24 mouse cellular contexts compared by ENCODE assay signal in genomic region chr5:121570787-121571186, GRCm38 (mm10). TPM values are rescaled to one million over a fixed set of nuclear protein-coding genes. Genes with fewer than 3 reads are reported as not detected.
DNase-seq lines count a peak whose midpoint lies in the region; ATAC-seq and TF ChIP-seq lines count a peak whose summit lies in the region.
"Had no signal": no experiment of that assay in that cellular context is flagged by ENCODE, and none has a peak within 500 bp of the region (broad histone marks: within the 10 kb centered on the region; RNA-seq: fewer than 3 reads in every experiment).

No protein-coding gene starts in this region.

- H3K9ac ChIP-seq in heart, embryonic 14.5 days (ENCODE audit: low read length), result peak overlapping the region; percentile 8; the same call in 1 of the 2 replicates
- no peak overlapping the region for H3K9ac ChIP-seq in heart, adult 2 months (ENCODE audit: low read depth, low read length)
- H3K9ac ChIP-seq in lung, postnatal 0 days (replicated peaks; ENCODE audit: low read depth), result no peak overlapping the region
- H3K9ac ChIP-seq in intestine, embryonic 15.5 days, result no peak overlapping the region
- H3K9ac ChIP-seq: embryonic facial prominence, embryonic 13.5 days; forebrain, embryonic 13.5 days; forebrain, postnatal 0 days; heart, embryonic 13.5 days; hindbrain, embryonic 14.5 days had no signal

- no peak for TF ChIP-seq POLR2A in heart, adult 2 months (IDR thresholded peaks at IDR 0.05; ENCODE audit: insufficient read depth, low read depth, low read length)

- H3K27ac ChIP-seq in heart, embryonic 14.5 days (replicated peaks in 1 of 2; ENCODE audit: control insufficient read depth in 1 of 2, insufficient read depth in 1 of 2, low read depth in 2 of 2, low read length in 2 of 2), result no peak overlapping the region
- no peak overlapping the region for H3K27ac ChIP-seq in heart, adult 2 months
- peak overlapping the region; percentile 78 for H3K27ac ChIP-seq in lung, postnatal 0 days (ENCODE audit: low read length)
- no peak overlapping the region for H3K27ac ChIP-seq in intestine, embryonic 15.5 days
- H3K27ac ChIP-seq: embryonic facial prominence, embryonic 13.5 days; forebrain, embryonic 13.5 days; gastrocnemius, adult 2 months; heart, embryonic 13.5 days; hindbrain, embryonic 10.5 days; hindbrain, embryonic 14.5 days had no signal

- no peaks in the 10 kb centered on the region for H3K27me3 ChIP-seq in heart, embryonic 14.5 days (ENCODE audit: control insufficient read depth, insufficient read depth, low read length)
- no peaks in the 10 kb centered on the region for H3K27me3 ChIP-seq in heart, adult 2 months (ENCODE audit: control insufficient read depth, insufficient read depth, low read length)
- H3K27me3 ChIP-seq in lung, postnatal 0 days (replicated peaks; ENCODE audit: insufficient read depth, low read length), result no peaks in the 10 kb centered on the region
- H3K27me3 ChIP-seq in intestine, embryonic 15.5 days (replicated peaks), result no peaks in the 10 kb centered on the region
- H3K27me3 ChIP-seq: embryonic facial prominence, embryonic 13.5 days; forebrain, embryonic 13.5 days; heart, embryonic 13.5 days had no signal

- no peak for ATAC-seq in heart, embryonic 14.5 days (ENCODE audit: insufficient number of reproducible peaks, insufficient read depth, low FRiP score, low read depth)
- peak; percentile 76 for ATAC-seq in lung, postnatal 0 days
- no peak for ATAC-seq in intestine, embryonic 15.5 days
- ATAC-seq: CD4-positive, CD25-positive, alpha-beta regulatory T cell, adult 4 months; forebrain, embryonic 13.5 days; forebrain, postnatal 0 days had no signal

- H3K4me3 ChIP-seq in heart, embryonic 14.5 days (ENCODE audit: control insufficient read depth in 1 of 2, insufficient read depth in 1 of 2, low read depth in 1 of 2, low read length in 2 of 2), result no peak overlapping the region
- no peak overlapping the region for H3K4me3 ChIP-seq in heart, adult 2 months
- H3K4me3 ChIP-seq in lung, postnatal 0 days (ENCODE audit: low read depth, low read length), result no peak overlapping the region
- H3K4me3 ChIP-seq in intestine, embryonic 15.5 days (replicated peaks), result no peak overlapping the region
- H3K4me3 ChIP-seq: embryonic facial prominence, embryonic 13.5 days; forebrain, embryonic 13.5 days; gastrocnemius, adult 2 months; heart, embryonic 13.5 days; hindbrain, embryonic 10.5 days had no signal

- no peaks in the 10 kb centered on the region for H3K79me2 ChIP-seq in heart, adult 2 months (replicated peaks; ENCODE audit: control insufficient read depth, insufficient read depth, low read length)

- intact Hi-C loops in heart, adult 2 months (cut with DNase I), result no loop called here

- no peak for TF ChIP-seq EP300 in heart, adult 2 months (IDR thresholded peaks at IDR 0.05; ENCODE audit: insufficient read depth, low read depth, low read length)
- TF ChIP-seq EP300 in lung, postnatal 0 days (IDR thresholded peaks at IDR 0.05), result no peak

- no peak overlapping the region for H3K4me2 ChIP-seq in heart, embryonic 14.5 days (ENCODE audit: low read length)
- no peak overlapping the region for H3K4me2 ChIP-seq in lung, postnatal 0 days (replicated peaks; ENCODE audit: low read depth, low read length)
- H3K4me2 ChIP-seq in intestine, embryonic 15.5 days (replicated peaks), result no peak overlapping the region
- H3K4me2 ChIP-seq: embryonic facial prominence, embryonic 13.5 days; forebrain, embryonic 13.5 days; heart, embryonic 13.5 days; hindbrain, embryonic 14.5 days had no signal

- peaks cover 6% of the 10 kb centered on the region; the same call in 1 of the 2 replicates for H3K36me3 ChIP-seq in heart, embryonic 14.5 days (ENCODE audit: control insufficient read depth, insufficient read depth, low read length)
- H3K36me3 ChIP-seq in heart, adult 2 months (ENCODE audit: control insufficient read depth, insufficient read depth, low read length), result no peaks in the 10 kb centered on the region
- H3K36me3 ChIP-seq in lung, postnatal 0 days (ENCODE audit: insufficient read depth, low read length), result peaks cover 41% of the 10 kb centered on the region
- H3K36me3 ChIP-seq in intestine, embryonic 15.5 days, result peaks cover 14% of the 10 kb centered on the region; the same call in 1 of the 2 replicates

- peaks cover 3 to 5% of the 10 kb centered on the region in 2 experiments; a peak in 2 of 4 replicates for H3K4me1 ChIP-seq in heart, embryonic 14.5 days (ENCODE audit: control insufficient read depth in 2 of 2, insufficient read depth in 2 of 2, low read length in 2 of 2)
- H3K4me1 ChIP-seq in heart, adult 2 months (ENCODE audit: control insufficient read depth, insufficient read depth, low read length), result no peaks in the 10 kb centered on the region
- H3K4me1 ChIP-seq in lung, postnatal 0 days (ENCODE audit: insufficient read depth, low read depth, low read length), result peaks cover 3% of the 10 kb centered on the region; the same call in 1 of the 2 replicates
- H3K4me1 ChIP-seq in intestine, embryonic 15.5 days (replicated peaks), result peaks cover 2% of the 10 kb centered on the region; the same call in 1 of the 2 replicates
- H3K4me1 ChIP-seq: embryonic facial prominence, embryonic 13.5 days; forebrain, embryonic 13.5 days; hindbrain, embryonic 10.5 days had no signal

- 33% methylated on average over 1 of the region's 1 CpGs for WGBS in heart, embryonic 14.5 days
- WGBS in heart, adult 2 months, result 59% methylated on average over 1 of the region's 1 CpGs
- WGBS in lung, postnatal 0 days, result 15% methylated on average over 1 of the region's 1 CpGs
- WGBS in intestine, embryonic 15.5 days, result 64% methylated on average over 1 of the region's 1 CpGs

- no peak for TF ChIP-seq CTCF in heart, adult 2 months (IDR thresholded peaks at IDR 0.05)
- peak; percentile 28 for TF ChIP-seq CTCF in lung, postnatal 0 days (IDR thresholded peaks at IDR 0.05)

- no peak for DNase-seq in heart, adult 2 months
- peak; percentile 31 to 59 for DNase-seq in kidney, postnatal 36 days
- DNase-seq in kidney, adult 11 months, result no peak
- DNase-seq in lung, postnatal 0 days (ENCODE audit: low spot score), result peak; percentile 80
- DNase-seq in lung, postnatal 10 days, result no peak
- DNase-seq: adrenal gland, postnatal 14 days; B cell, adult 2 months; cerebellum, adult 18-20 months; cerebellum, adult 9-11 months; cerebellum, postnatal 36 days; forebrain, postnatal 0 days; gastrocnemius, adult 2 months; gastrocnemius, postnatal 25 days; heart, postnatal 14 days had no signal

- H3K9me3 ChIP-seq in heart, embryonic 14.5 days (ENCODE audit: control insufficient read depth, low read length), result no peaks in the 10 kb centered on the region
- no peaks in the 10 kb centered on the region for H3K9me3 ChIP-seq in lung, postnatal 0 days (ENCODE audit: low read length)
- no peaks in the 10 kb centered on the region for H3K9me3 ChIP-seq in intestine, embryonic 15.5 days
- H3K9me3 ChIP-seq: embryonic facial prominence, embryonic 13.5 days; forebrain, embryonic 13.5 days; G1E; heart, embryonic 13.5 days; hindbrain, embryonic 10.5 days had no signal

RNA-seq across cellular contexts. Expression of gene Aldh2, which starts 22.8 kb away (rescaled TPM):
- 32.0 and 40.0 TPM in 2 replicates for polyA plus RNA-seq in heart, embryonic 14.5 days (2014; fragmentation: Nextera tagmentation; extraction: Ambion mirVana)
- total RNA-seq in heart, adult 2 months (2021), result 100 to 1,000 TPM; 339 to 371 TPM
- 433 and 501 TPM in 2 replicates for polyA plus RNA-seq in heart, adult 2 months (2012; rRNA removed)
- polyA plus RNA-seq in lung, postnatal 0 days (2015; fragmentation: Nextera tagmentation; extraction: Ambion mirVana), result 580 and 606 TPM in 2 replicates
- polyA plus RNA-seq in intestine, embryonic 15.5 days (2015; fragmentation: Nextera tagmentation; extraction: Ambion mirVana), result 189 and 193 TPM in 2 replicates

RNA-seq across cellular contexts. Expression of gene Mapkapk5, which starts 25.1 kb away (rescaled TPM):
- 37.0 and 43.7 TPM in 2 replicates for polyA plus RNA-seq in heart, embryonic 14.5 days (2014; fragmentation: Nextera tagmentation; extraction: Ambion mirVana)
- 10 to 100 TPM; 79.8 to 84.2 TPM for total RNA-seq in heart, adult 2 months (2021)
- polyA plus RNA-seq in heart, adult 2 months (2012; rRNA removed), result 33.0 and 67.7 TPM in 2 replicates
- 39.1 and 42.1 TPM in 2 replicates for polyA plus RNA-seq in lung, postnatal 0 days (2015; fragmentation: Nextera tagmentation; extraction: Ambion mirVana)
- 45.5 and 50.7 TPM in 2 replicates for polyA plus RNA-seq in intestine, embryonic 15.5 days (2015; fragmentation: Nextera tagmentation; extraction: Ambion mirVana)

RNA-seq across cellular contexts. Expression of gene Adam1a, which starts 25.5 kb away (rescaled TPM):
- polyA plus RNA-seq in heart, embryonic 14.5 days (2014; fragmentation: Nextera tagmentation; extraction: Ambion mirVana), result 1.1 and 1.5 TPM in 2 replicates
- total RNA-seq in heart, adult 2 months (2021), result 1 to 10 TPM; 1.0 to 2.5 TPM
- 3.4 and 3.9 TPM in 2 replicates for polyA plus RNA-seq in heart, adult 2 months (2012; rRNA removed)
- polyA plus RNA-seq in lung, postnatal 0 days (2015; fragmentation: Nextera tagmentation; extraction: Ambion mirVana), result 1.4 and 1.6 TPM in 2 replicates
- polyA plus RNA-seq in intestine, embryonic 15.5 days (2015; fragmentation: Nextera tagmentation; extraction: Ambion mirVana), result 0.77 and 1.2 TPM in 2 replicates

RNA-seq across cellular contexts. Expression of gene Gm42878, which starts 25.5 kb away (rescaled TPM):
- 0.26 TPM in 1 of 2 replicates, not detected in the other for polyA plus RNA-seq in heart, embryonic 14.5 days (2014; fragmentation: Nextera tagmentation; extraction: Ambion mirVana)
- under 1 TPM in 1 of 2 experiments, not detected in 1; 0.63 TPM for total RNA-seq in heart, adult 2 months (2021)
- 0.16 and 0.79 TPM in 2 replicates for polyA plus RNA-seq in heart, adult 2 months (2012; rRNA removed)
- not detected in 2 replicates for polyA plus RNA-seq in lung, postnatal 0 days (2015; fragmentation: Nextera tagmentation; extraction: Ambion mirVana)
- polyA plus RNA-seq in intestine, embryonic 15.5 days (2015; fragmentation: Nextera tagmentation; extraction: Ambion mirVana), result not detected in 2 replicates
- total RNA-seq: adrenal gland, postnatal 14 days; G1E; gastrocnemius, adult 2 months; gastrocnemius, postnatal 25 days; granulocyte monocyte progenitor cell, adult 5-6 weeks; heart, postnatal 14 days had no signal
- polyA plus RNA-seq: CD4-positive, CD25-positive, alpha-beta regulatory T cell, adult 4 months; embryonic facial prominence, embryonic 13.5 days; forebrain, embryonic 13.5 days; forebrain, postnatal 0 days; G1E; heart, embryonic 13.5 days; hindbrain, embryonic 10.5 days; hindbrain, embryonic 14.5 days had no signal

RNA-seq across cellular contexts. Expression of gene Acad12, which starts 48.0 kb away (rescaled TPM):
- 7.2 and 7.3 TPM in 2 replicates for polyA plus RNA-seq in heart, embryonic 14.5 days (2014; fragmentation: Nextera tagmentation; extraction: Ambion mirVana)
- 10 to 100 TPM; 68.2 to 80.2 TPM for total RNA-seq in heart, adult 2 months (2021)
- polyA plus RNA-seq in heart, adult 2 months (2012; rRNA removed), result 85.7 and 125 TPM in 2 replicates
- polyA plus RNA-seq in lung, postnatal 0 days (2015; fragmentation: Nextera tagmentation; extraction: Ambion mirVana), result 5.8 and 6.4 TPM in 2 replicates
- 2.9 and 3.1 TPM in 2 replicates for polyA plus RNA-seq in intestine, embryonic 15.5 days (2015; fragmentation: Nextera tagmentation; extraction: Ambion mirVana)

Comparison
In these comparisons a context has a peak if more than half of its experiments do, and no peak if none do; other contexts are left out.
1. DNase-seq: peak in kidney, postnatal 36 days (2 of 2) and lung, postnatal 0 days (single experiment); none in heart, adult 2 months (0 of 2), kidney, adult 11 months (single experiment) and lung, postnatal 10 days (single experiment).